Mouse (Mus musculus): ENCODE data around the gene Cd109.

Gene Cd109

GRCm38 (mm10) chr9:78615401-78616021 lies at the start of gene Cd109:
Gene Cd109 (plus strand): TSS chr9:78615546.
- DNase-seq (ENCODE audit: low spot score in 2 of 2), result peak; percentile 30 to 52

- no peak for DNase-seq (ENCODE audit: low spot score in 2 of 2)
These were observed 45.4 kb upstream of the Cd109 start for GRCm38 (mm10) chr9:78569934-78570333.

DNA sequence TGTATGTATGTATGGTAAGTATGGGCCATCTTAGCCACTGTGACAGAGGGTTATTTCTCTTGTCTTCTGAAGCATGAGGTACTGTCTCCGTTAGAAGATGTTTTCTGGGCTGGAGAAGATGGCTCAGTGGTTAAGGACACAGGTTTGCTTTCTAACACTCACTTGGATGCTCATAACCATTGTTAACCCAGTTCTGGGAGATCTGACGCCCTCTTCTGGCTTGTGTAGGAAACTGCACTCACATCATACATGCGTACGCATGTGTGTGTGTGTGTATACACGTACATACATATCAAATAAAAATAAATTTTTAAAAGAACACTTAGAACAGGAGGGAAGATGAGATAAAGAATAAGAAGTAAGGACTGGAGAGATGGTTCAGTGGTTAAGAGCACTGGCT lies 38.9 kb upstream of the Cd109 start:
- no peak for DNase-seq (ENCODE audit: low spot score in 2 of 2)

DNA sequence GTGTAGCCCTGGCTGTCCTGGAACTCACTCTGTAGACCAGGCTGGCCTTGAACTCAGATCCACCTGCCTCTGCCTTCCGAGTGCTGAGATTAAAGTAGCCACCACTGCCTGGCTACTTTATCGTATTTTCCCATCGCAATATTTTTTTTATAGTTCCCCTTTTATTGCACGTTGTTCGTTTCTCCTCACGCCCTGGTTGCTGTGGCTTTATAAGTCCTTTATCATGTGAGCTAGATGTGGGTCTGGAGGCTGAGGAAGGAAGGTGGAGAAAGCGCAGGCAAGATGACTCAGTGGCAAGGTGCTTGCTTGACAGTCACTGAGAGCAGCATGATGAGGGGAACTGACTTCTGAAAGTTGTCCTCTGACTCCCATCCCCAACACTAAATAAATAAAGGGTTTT lies 36.5 kb upstream of the Cd109 start:
- DNase-seq (ENCODE audit: low spot score in 2 of 2), result no peak

DNA sequence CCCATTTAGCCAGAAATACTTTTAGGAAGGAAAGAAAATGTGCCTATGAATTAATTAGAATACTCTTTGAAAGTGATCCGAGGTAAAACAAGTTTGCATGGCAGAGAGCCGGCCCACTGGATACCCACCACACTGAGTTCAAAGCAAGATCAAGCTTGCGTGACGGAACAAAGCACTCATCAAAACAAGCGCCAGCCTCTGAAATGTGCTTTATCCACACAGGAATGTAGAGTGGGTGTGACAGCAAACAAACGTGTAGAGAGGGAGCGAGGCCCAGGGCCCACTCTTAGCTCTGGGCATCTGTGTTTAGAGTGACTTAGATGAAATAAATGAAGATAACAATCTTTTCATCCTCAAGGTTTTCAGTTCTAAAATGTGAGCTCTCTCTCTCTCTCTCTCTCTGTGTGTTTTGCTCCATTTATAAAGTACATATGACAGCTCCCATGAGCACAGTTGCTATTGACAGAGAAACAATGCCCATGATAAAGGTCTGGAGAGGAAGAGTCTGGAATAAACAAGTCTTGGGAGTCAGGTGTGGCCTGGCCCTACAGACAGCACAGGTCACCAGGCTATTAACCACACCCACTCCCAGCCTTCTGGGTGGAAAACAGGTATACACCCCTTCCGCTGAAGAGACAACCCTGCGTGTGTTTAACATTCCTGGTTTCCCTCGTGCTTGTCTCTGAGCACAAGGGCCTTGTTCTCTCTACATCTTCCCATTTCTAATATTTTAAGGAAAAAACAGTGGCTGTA lies 35.5 kb upstream of the Cd109 start:
- no peak for DNase-seq (ENCODE audit: low spot score in 2 of 2)

- no peak for DNase-seq (ENCODE audit: low spot score in 2 of 2)
These were observed 28.0 kb upstream of the Cd109 start for GRCm38 (mm10) chr9:78587218-78587883.

GRCm38 (mm10) chr9:78587914-78588313 lies 27.4 kb upstream of the Cd109 start, which contains the start of gene Slc17a5:
Gene Slc17a5 (minus strand): TSS chr9:78588041.
- peak; percentile 88 to 92 for DNase-seq (ENCODE audit: low spot score in 2 of 2)

DNA sequence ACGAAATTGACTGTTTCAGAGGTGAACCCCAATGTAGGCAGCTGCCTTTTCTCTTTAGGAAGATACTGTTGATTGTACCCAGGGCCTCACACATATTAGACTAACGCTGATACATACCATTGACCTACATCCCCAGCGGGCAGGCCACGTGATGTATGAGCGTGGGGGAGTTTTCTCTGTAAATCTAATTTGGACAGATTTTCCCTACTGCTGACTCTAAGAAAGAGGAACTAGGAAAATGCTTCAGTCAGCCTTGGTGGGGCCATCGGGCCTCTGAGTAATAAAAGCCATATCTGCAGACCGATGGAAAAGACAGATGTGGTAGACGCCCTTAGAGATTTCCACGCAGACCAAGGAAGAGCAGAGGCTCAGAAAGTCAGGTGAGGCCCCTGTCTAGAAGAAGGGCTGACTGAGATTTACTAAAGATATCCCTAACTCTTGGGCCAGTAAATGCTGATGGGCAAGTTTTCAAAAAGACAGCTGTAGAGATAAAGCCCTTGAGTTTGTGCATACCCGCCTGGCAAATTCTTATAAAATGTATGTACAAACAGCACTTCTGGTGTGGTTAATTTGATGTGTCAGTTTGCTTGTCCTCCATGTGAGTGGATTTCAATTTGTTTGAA lies 26.8 kb upstream of the Cd109 start:
- peak; percentile 51 to 71 for DNase-seq (ENCODE audit: low spot score in 2 of 2)

DNA sequence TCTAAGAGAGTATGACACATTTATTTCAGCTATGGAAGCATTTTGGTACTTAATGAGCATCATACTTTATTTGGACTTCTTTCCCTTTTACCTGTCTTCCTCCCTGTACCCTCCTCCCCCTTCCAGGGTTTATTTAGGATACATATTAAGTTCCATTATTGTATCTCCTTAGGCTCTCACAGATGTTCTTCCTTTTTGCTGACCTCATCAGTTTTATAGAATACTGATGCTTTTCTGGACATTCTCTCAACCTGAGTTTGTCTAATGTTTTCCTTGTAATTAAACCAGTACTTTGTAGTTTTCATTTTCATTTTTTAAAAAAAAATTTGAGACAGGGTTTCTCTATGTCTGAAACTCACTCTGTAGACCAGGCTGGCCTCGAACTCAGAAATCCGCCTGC lies 24.9 kb upstream of the Cd109 start:
- no peak for DNase-seq (ENCODE audit: low spot score in 2 of 2)

- no peak for DNase-seq (ENCODE audit: low spot score in 2 of 2)
These were observed 20.1 kb upstream of the Cd109 start for GRCm38 (mm10) chr9:78595257-78595656.

- no peak for DNase-seq (ENCODE audit: low spot score in 2 of 2)
These were observed 19.4 kb upstream of the Cd109 start for GRCm38 (mm10) chr9:78595769-78596555.

GRCm38 (mm10) chr9:78596834-78597233 lies 18.5 kb upstream of the Cd109 start:
- DNase-seq (ENCODE audit: low spot score in 2 of 2), result peak in 1 of 2 experiments; percentile 15

- DNase-seq (ENCODE audit: low spot score in 2 of 2), result no peak
These were observed 15.4 kb upstream of the Cd109 start for GRCm38 (mm10) chr9:78599927-78600326.

DNA sequence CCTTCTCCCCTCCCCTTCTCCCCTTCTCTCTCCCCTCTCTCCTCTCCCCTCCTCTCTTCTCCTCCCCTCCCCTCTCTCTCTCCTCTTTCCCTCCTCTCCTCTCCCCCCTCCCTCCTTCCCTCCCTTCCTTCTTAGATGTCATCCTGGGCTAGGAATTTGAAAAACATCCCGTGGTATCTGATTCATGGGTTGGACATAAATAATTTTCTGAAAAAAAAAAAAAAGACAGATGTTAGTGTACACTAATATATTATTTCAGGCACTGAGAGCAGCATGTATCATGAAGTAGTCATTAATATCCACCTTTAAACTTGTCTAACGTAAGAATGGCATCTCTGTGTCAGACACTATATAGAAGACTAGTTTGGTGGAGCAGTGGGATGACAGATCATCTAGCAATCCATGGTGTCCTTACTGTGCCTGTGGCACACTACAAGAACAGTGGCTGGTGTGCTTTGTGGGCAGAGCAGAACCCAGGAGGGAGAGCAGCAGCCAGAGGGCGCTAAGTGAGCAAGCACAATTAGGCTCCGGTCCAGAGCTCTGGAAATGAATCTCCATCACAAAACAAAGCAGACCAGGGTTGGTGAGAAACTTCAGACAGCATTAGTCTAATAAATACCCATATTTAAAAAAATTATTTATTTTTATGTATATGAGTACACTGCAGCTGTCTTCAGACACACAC lies 14.2 kb upstream of the Cd109 start:
- DNase-seq (ENCODE audit: low spot score in 2 of 2), result no peak

DNA sequence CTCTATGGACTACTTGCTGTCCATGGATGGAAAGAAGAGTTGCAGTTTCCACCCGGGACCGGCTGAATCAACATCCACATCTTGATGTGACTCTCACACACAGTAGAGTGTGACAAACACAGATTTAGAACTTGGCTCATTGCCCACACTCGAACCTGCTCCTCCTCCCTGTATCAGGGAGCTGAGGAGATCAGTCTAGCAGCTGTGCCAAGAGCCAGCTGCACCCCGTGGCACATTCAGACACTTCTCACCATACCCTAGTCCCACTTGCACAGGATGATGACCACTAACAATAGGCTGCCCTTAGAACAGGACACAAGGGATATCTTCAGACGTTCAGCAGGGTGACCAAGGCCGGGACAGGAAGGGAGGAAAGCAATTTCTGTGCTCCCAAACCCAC lies 1.1 kb upstream of the Cd109 start:
- no peak for DNase-seq (ENCODE audit: low spot score in 2 of 2)

- DNase-seq (ENCODE audit: low spot score in 2 of 2), result peak in 1 of 2 experiments; percentile 19
These were observed 3.9 kb downstream of the Cd109 start for GRCm38 (mm10) chr9:78619285-78619684.

DNA sequence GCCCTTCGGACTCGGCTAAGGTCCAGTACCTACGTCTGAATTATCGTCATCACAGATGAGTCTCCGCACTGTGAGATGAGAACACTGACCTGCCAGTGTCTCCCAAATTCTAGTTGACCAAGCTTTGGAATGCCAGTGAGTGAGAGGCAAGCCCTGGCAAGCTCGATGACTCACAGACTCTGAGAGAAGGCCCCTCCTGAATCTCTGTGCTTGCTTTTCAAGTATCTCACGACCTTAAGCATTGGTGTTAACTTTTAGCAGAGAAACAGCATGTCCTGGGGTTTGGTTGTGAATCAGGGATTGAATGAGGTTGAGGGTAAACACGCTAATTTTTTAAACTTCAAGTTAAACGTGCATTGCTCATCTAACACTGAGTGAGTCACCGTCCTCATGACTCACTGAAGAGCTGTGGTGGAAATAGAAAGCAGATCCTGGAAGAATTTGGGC lies 8.0 kb downstream of the Cd109 start:
- DNase-seq (ENCODE audit: low spot score in 2 of 2), result no peak

- no peak for DNase-seq (ENCODE audit: low spot score in 2 of 2)
These were observed 14.6 kb downstream of the Cd109 start for GRCm38 (mm10) chr9:78629991-78630390.

DNA sequence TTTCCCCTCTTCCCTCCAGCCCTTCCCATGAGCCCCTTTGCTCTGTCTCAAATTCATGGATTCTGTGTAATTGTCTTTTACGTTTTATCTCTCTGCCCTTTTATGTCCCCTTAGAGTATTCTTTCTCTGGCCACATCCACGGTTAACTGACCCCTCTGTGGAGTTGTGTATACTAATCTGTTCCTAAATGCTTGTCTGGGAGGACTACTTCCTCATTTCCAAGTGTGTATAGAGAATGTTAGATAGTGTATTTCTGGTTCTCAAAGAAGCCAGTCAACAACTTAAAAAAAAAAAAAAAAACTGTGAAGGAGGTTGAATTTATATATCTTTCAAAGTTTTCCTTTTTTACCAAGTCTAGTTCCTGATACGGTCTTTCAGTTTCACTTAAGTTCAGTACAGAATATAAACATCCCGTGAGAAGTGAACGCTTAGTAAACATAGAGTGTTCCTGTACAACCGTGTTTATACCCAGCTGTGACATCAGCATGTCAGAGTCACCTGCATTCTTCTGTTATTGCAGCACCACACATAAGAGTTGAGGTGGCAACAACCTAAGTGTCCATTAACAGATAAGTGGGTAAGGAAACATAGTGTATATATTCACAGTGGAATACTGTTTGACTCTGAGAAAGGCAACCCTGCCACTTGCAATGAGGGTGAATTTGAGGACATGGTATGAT lies 16.5 kb downstream of the Cd109 start:
- no peak for DNase-seq (ENCODE audit: low spot score in 2 of 2)

- DNase-seq (ENCODE audit: low spot score in 2 of 2), result no peak
These were observed 18.6 kb downstream of the Cd109 start for GRCm38 (mm10) chr9:78633976-78634375.
